Mouse (Mus musculus) stomach, postnatal 0 days (tissue): ENCODE results near the gene Aldh9a1.

Source experiments
- CTCF ChIP-seq: IDR thresholded peaks from 2 replicates; pipeline ENCODE4 v1.5.1; 2016; ENCODE audit warnings: antibody characterized with exemption, low read depth, mild to moderate bottlenecking, moderate library complexity
- EP300 ChIP-seq: optimal IDR thresholded peaks from 2 replicates; pipeline ENCODE3; 2016; ENCODE audit warnings: antibody characterized with exemption

- TF ChIP-seq CTCF (no peak), EP300 (no peak)
Measured at GRCm38 (mm10) chr1:167381050-167382015, 31.5 kb downstream of the Aldh9a1 start.
